Mouse (Mus musculus) thymus, postnatal 4 days (tissue): ENCODE data around the gene Phf19.

Experiments used
- DNase-seq: peaks from one replicate; pipeline ENCODE4 v3.0.0; 2021

Phf19 gene

GRCm38 (mm10) chr2:34895503-34896113 lies 18.2 kb downstream of the Phf19 start:
- DNase-seq: no peak

DNA sequence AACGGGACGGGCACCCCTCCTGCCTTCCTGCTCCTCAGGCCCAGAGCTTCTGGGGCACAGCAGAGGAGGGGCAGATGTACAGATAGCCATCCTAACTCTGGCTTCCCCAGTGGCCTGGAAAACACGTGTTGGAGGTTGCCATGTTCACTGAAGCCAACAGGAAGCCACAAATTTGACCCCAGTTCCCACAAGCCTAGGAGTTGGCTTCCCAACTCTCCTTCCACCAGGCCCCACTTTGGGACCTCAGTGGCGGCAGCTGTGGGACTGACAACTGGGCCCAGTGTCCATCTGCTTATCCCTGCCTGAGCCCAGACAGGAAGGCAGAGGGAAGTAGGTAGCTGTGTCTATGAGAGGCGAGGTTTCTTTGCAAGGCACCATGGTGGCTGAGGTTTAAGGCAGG lies 19.9 kb downstream of the Phf19 start:
- DNase-seq: no peak

GRCm38 (mm10) chr2:34884186-34884585 lies 29.6 kb downstream of the Phf19 start:
- DNase-seq: no peak

DNA sequence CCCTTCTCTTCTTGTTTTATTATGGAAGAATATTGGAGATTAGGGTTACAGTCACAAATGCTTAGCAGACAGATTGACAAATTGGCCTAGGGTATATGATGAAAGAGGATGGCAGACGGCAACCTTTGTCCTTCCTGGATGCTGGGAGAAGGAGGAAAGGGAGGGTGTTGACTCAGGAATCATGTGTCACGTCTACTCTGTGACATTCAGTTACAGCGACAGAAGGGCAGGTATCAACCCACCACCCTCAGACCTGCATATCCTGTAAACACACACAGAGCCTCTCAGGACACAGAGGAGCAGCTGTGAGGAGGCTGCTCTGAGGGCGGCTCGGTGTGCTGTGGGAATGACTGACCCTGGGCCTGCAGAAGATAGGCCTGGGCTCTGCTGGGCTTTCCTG lies 30.6 kb downstream of the Phf19 start:
- no peak for DNase-seq

DNA sequence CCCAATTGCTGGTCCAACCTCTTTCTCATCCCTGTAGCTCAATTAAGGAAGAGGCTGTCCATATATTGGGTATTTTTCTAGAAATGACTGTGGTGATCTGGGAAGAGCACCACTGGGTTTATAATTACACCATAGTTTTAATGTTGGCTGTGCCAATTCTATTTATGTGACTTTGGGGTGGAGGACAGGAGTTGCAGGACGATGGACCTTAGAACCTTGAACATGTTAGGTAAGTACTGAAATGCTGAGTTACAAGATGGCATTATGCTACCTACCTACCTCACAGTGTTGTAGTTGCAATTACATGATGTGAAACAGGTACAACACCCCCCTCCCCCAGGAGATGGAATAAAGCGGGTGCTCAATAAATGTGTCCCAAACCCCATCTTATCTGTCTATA lies 31.1 kb downstream of the Phf19 start:
- no peak for DNase-seq

DNA sequence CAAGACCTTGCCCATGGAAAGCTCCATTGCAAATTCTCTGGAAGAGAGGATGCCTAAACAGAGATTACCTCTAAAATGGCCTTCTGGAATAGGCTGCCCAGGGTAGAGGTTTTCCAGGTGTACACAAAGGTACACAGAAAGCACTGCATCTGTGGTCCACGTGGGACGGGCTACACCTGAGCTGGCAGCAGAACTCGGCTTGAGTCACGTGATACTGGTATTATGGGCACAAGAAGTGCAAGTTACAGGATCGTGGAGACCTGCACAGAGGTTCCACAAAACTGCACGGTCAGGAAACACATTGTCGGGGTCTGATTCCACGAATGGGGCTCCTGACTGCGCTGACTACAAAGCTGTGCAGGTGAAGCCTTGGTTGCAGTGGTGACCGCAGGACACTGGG lies 33.8 kb downstream of the Phf19 start:
- no peak for DNase-seq

DNA sequence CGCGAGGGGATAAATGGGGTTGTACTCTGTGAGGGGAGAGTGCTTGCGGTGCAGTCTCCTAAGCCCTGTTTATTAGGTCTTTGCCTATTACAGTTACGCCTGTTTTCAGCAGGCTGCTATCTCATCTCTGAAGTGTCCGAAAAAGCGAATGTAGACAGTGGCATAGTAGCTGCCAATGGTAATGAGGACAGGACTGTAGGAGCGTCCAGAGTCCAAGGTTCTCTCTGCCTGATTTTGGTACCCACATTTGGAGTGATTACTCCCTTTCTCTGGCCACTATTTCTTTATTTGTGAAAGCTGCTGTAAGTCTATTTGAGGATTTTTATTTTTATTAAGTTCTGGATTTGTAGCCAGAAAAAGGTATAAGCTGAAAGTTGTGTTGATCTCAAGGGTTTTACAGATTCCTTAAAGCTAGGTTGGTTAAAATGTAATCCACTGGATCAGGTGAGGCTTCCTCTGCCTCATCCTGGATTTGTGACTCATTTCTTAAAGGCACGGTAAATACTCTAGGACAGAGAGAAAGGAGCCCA lies 38.9 kb downstream of the Phf19 start, which contains the start of gene Psmd5:
Psmd5 (minus strand) TSS at position 153 of the 530 bp plus-strand sequence.
- no peak for DNase-seq

DNA sequence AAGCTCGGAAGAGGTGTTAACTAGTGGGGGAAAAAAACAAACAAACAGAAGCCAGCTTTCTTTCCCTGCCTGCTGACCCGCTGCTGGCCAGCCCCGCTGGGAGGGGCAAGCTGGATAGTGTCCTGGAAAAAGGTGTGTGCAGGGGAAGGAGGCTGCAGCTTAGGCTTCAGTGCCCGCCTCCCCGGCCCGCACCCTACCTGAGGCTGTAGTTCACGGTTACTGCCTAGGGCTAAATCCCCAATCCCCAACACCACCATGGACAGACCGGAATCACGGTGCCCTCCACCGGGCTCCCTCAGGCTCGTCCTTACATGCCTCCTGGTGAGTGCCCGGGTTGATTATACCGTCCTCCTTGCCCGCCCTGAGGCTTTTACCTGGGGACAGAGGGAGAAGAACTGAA lies 39.6 kb downstream of the Phf19 start, which contains the start of gene Cutal:
Cutal (plus strand) TSS at position 126 of the 400 bp plus-strand sequence.
- DNase-seq: no peak

GRCm38 (mm10) chr2:34870520-34871474 lies 43.0 kb downstream of the Phf19 start:
- DNase-seq: peak; percentile 92

GRCm38 (mm10) chr2:34869680-34870079 lies 44.1 kb downstream of the Phf19 start:
- DNase-seq: no peak

- DNase-seq: no peak
These were observed 56.1 kb downstream of the Phf19 start for GRCm38 (mm10) chr2:34857728-34858127.

DNA sequence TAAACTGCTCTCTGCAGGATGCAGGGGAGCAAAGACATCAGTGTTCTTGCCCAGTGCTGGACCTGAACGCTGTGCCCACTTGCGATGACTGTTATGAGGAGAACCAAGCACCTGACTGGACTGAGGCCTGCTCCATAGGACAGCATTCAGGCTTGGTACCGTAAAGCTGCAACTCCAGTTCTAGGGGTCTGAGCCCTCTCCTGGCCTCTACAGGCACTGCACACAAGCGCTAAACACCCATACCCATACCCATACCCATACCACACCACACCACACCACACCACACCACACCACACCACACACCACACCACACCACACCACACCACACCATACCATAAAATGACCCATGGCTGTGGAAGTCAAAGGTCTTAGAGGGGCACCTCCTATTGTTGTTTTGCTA lies 58.6 kb downstream of the Phf19 start:
- DNase-seq: peak; percentile 38

DNA sequence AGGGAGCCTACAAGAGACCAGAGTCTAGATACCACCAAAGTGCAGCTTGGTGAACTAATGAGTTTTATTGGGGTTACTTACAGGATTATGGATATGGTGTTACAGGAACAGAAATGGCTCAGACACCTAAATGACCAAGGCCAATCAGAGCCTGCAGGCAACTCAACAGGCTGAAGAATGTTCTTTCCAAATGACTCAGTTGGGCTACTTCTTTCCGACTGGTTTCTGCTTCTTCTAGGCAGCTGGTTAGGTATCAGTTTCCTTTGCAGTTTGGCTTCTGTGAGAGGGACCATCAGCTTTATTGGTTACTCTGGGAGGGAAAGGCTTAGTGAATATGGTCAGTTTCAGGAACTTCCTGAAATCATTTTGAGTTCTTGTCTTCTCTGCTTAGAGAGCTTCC lies 66.1 kb downstream of the Phf19 start:
- DNase-seq: no peak
